Mouse (Mus musculus) adipose tissue, adult 10 weeks (tissue): ENCODE measurements around the gene Fam104a. TPM values are rescaled to one million over a fixed set of nuclear protein-coding genes. Genes with fewer than 3 reads are reported as not detected.

Experiments
- polyA plus RNA-seq: library from polyadenylated mRNA; stranded (reverse); fragments of 350-450 nt; fragmentation: Illumina TruSeq; extraction: RNeasy Lipid Tissue Mini Kit (QIAGEN cat#74804); gene quantifications from one replicate; pipeline ENCODE4 v1.2.3, GENCODE M21; 2014; ENCODE audit warnings: low read depth, low replicate concordance

Gene Fam104a
- polyA plus RNA-seq: 18.7 TPM

GRCm38 (mm10) chr11:113683957-113684706 lies at the start of gene Fam104a, which contains the start of gene D11Wsu47e:
TSS of gene Fam104a (minus strand) at chr11:113684155.
TSS of gene D11Wsu47e (plus strand) at chr11:113684412.

GRCm38 (mm10) chr11:113709731-113710256 lies 25.8 kb upstream of the Fam104a start, which contains the start of gene Cpsf4l:
TSS of gene Cpsf4l (minus strand) at chr11:113710017.

DNA sequence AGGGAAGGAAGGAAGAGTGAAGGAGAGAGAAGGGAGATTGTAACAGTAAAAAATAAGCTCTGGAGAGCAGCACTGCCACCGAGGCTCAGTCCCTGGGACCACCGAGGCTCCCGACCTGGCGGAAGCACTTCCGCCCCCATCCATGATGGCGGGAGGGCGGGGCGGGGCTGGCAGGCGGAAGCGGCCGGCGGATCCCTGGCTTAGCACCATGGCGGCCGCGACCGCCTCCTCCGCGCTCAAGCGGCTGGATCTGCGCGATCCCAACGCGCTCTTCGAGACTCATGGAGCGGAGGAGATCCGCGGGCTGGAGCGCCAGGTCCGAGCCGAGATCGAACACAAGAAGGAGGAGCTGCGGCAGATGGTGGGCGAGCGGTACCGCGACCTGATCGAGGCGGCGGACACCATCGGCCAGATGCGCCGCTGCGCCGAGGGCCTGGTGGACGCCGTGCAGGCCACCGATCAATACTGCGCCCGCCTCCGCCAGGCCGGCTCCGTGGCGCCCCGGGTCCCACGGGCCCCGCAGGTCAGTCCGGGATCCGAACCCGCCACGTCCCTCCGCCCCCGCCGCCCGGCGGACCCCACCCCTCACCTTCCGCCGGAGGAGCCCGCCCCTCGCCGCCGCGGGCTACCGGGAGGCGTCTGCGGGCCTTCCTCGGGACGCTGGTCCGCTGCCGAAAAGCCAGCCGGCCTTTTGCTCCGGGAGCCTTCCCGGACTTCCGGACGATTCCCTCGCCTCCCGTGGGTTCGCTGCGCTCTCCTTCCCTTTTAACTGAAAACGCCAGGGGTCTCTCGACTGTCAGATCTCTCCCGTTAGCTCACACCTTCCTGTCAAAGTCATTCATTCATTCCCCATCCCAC lies 34.4 kb downstream of the Fam104a start, which contains the start of gene Slc39a11:
TSS of gene Slc39a11 (minus strand) at position 727 of the 858 bp plus-strand sequence.

DNA sequence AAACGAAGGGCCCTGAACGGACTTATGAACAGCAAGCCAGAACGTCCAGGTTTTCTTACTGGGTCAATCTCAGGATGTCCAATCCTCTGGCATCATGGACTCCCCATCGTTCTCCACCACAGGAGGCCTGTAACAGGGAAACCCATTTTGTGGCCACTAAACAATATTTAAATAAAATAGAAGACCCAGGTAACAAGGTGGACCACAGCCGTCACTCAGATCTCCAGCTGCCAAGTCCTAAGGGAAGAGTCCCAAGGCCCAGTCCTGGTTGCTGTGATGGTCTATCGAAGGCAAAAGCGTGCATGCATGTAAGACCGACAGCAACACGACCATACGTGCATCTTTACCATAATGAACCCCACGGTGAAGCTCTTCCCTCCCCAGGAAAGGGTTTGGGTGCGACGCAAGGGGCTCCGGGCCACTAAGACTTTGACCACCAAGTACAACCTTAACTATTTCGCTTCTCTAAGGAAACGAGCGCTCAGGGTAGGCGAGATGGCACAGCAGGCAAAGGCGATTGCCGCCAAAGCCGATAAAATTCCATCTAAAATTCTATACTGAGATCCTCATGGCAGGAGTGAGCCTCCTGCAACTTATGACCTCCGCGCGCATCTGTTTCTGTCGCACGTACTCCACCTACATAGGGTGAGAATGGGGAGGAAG lies 35.1 kb downstream of the Fam104a start, which contains the start of gene Cog1:
TSS of gene Cog1 (plus strand) at position 480 of the 663 bp plus-strand sequence.

DNA sequence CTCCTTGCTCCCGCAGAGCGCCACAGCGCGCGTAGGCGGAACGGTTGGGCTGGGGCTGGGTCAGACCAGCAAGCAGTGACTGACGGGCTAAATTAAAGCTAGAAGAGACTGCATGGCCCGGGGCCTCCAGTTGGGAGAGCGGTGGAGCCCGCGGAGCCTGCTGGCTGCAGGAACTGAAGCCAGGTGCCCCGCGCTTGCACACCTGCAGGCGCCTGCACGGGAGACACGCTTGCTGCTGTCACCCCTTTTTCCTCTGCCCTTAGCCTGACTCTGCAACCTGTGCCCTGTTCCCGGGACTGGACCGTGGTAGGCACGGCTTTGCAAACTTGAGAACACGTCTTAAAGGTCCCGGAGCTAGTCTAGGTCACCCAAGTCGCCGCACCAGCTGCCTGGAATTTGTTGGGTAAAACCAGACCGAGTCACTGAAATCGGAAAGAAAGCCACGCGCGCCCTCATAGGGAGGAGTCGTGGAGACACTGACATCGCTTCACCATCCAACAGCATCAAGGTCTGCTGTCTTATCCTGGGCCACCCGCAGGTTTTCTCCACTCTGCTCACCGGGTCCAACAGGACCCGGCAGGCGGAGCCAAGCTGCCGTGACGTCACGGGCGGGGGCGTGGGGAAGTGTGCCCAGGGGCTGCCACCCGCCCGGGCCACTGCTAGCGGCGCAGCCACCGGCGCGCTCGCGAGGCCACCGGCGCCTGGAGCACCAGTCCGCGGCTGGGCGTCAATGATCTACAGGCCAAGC lies 65.1 kb downstream of the Fam104a start, which contains the start of gene Sstr2:
TSS of gene Sstr2 (plus strand) at position 671 of the 748 bp plus-strand sequence.

Other genes with a start within 250 kb of the Fam104a start
- gene Sstr2, start 64.8 kb downstream of the Fam104a start, polyA plus RNA-seq: not detected
- gene Cog1, start 35.0 kb downstream of the Fam104a start, polyA plus RNA-seq: 40.3 TPM
- 22.4 TPM for gene Slc39a11, start 34.1 kb downstream of the Fam104a start, polyA plus RNA-seq
- 20.7 TPM for gene D11Wsu47e, start 257 bp upstream of the Fam104a start, polyA plus RNA-seq
- 6.7 TPM for gene Cpsf4l, start 25.9 kb upstream of the Fam104a start, polyA plus RNA-seq
- 61.0 TPM for gene Cdc42ep4, start 67.7 kb upstream of the Fam104a start, polyA plus RNA-seq